ENCODE assay signal across 26 mouse cellular contexts in the genomic region with DNA sequence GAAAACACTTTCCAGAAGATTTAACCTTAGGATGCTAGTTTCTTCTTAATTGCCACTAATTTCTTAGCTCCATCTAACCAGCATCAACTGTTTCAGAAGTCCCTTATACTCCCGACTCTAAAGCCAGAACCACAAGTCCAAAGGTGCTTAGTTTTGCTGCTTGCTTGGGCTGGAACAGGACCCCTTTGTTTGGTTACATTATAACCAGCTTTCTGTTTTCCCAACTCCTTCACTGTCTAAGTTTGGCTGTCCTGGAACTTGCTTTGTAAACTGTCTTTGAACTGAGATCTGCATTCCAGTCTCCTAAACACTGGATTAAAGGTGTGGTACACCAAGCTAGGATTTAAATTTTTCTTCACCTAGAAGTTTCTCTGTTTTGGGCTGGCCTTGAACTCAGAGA.
"Had no signal": no experiment of that assay in that cellular context is flagged by ENCODE, and none has a peak within 500 bp of the region (broad histone marks: within the 10 kb centered on the region; RNA-seq: fewer than 3 reads in every experiment).

No protein-coding gene starts in this region.

- H3K9ac ChIP-seq: heart, embryonic 12.5 days; hindbrain, embryonic 12.5 days; hindbrain, embryonic 14.5 days; intestine, embryonic 15.5 days; limb, embryonic 12.5 days; liver, embryonic 13.5 days; liver, embryonic 15.5 days; liver, postnatal 0 days had no signal

- H3K9me3 ChIP-seq: heart, embryonic 10.5 days; hindbrain, embryonic 10.5 days; hindbrain, embryonic 12.5 days; intestine, embryonic 15.5 days; limb, embryonic 10.5 days; liver, embryonic 13.5 days; liver, embryonic 15.5 days had no signal

- H3K4me3 ChIP-seq: gastrocnemius, adult 2 months; heart, embryonic 10.5 days; heart, embryonic 12.5 days; hindbrain, embryonic 10.5 days; hindbrain, embryonic 12.5 days; intestine, embryonic 15.5 days; layer of hippocampus, adult 2 months; left cerebral cortex, adult 2 months; limb, embryonic 10.5 days; limb, embryonic 12.5 days; liver, embryonic 13.5 days; liver, embryonic 15.5 days had no signal

- H3K27me3 ChIP-seq: heart, embryonic 12.5 days; hindbrain, embryonic 12.5 days; intestine, embryonic 15.5 days; limb, embryonic 12.5 days; liver, embryonic 13.5 days; liver, embryonic 15.5 days had no signal

- H3K4me1 ChIP-seq: heart, embryonic 10.5 days; heart, embryonic 12.5 days; hindbrain, embryonic 10.5 days; hindbrain, embryonic 12.5 days; intestine, embryonic 15.5 days; limb, embryonic 10.5 days; limb, embryonic 12.5 days; liver, embryonic 13.5 days; liver, embryonic 15.5 days had no signal

- H3K27ac ChIP-seq: gastrocnemius, adult 2 months; heart, embryonic 10.5 days; hindbrain, embryonic 10.5 days; hindbrain, embryonic 12.5 days; hindbrain, embryonic 14.5 days; intestine, embryonic 15.5 days; kidney, postnatal 0 days; layer of hippocampus, adult 2 months; left cerebral cortex, adult 2 months; limb, embryonic 10.5 days; limb, embryonic 12.5 days; liver, embryonic 13.5 days; liver, embryonic 15.5 days had no signal

- ATAC-seq: forebrain, embryonic 16.5 days; hindbrain, embryonic 16.5 days; inflammation-experienced regulatory T-cells, adult 6 months; intestine, embryonic 15.5 days; intestine, postnatal 0 days; liver, postnatal 0 days had no signal

- DNase-seq: gastrocnemius, adult 2 months; gastrocnemius, postnatal 10 days; gastrocnemius, postnatal 25 days; heart, adult 18-20 months; heart, postnatal 10 days; heart, postnatal 4 days; kidney, postnatal 4 days; liver; liver, embryonic 13.5 days; liver, postnatal 0 days had no signal

- H3K4me2 ChIP-seq: heart, embryonic 12.5 days; hindbrain, embryonic 12.5 days; hindbrain, embryonic 14.5 days; intestine, embryonic 15.5 days; limb, embryonic 12.5 days; liver, embryonic 13.5 days; liver, embryonic 15.5 days had no signal

- H3K36me3 ChIP-seq: heart, embryonic 10.5 days; heart, embryonic 12.5 days; hindbrain, embryonic 10.5 days; hindbrain, embryonic 12.5 days; intestine, embryonic 15.5 days; limb, embryonic 10.5 days; limb, embryonic 12.5 days; liver, embryonic 13.5 days; liver, embryonic 15.5 days had no signal
